Mouse (Mus musculus) monocyte, adult 2 months (primary cell): ENCODE results near the gene Hdc.
A peak's percentile ranks its signal among the peaks of the same experiment; 100 is the strongest.

Experiments
- DNase-seq, 2 experiments: peaks; one replicate each; pipeline ENCODE4 v3.0.0; 2022; ENCODE audit warnings: low spot score in 2 of 2, low read depth in 1 of 2

Hdc gene

DNA sequence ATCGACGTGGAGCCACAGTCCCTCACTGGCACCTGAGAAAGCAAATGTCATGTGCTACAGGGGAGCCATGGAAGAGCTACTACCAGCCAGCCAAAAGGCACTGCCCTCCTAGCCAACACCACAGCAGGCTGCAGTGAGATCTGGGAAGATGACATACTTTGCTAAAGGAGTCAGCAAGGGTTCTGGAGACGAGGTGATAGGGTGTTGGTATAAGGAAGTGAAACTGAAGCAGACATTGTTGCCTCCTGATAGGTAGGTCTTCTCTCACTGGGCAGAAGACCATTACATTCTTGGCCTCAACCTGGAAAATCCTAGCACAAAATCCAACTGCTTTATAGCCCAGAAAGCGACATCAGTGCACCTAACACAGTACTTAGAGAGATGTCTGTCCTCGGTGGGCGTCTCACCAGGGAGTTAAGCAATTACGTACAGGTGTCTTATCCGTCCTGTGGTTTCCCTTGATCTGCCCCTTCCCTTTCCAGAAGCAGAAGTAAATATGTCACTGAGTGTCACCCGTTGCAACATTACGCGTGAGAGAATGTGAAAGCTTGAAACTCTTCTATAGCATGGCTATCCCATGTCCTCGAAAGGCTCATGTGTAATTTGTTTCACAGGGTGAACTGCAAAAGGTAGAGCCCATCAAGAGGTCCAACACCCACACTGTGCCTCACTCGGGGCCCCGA lies 17.0 kb downstream of the Hdc start:
- peak; percentile 25 to 42 for DNase-seq

GRCm38 (mm10) chr2:126600533-126600932 lies 18.6 kb downstream of the Hdc start:
- peak; percentile 22 to 24 for DNase-seq

DNA sequence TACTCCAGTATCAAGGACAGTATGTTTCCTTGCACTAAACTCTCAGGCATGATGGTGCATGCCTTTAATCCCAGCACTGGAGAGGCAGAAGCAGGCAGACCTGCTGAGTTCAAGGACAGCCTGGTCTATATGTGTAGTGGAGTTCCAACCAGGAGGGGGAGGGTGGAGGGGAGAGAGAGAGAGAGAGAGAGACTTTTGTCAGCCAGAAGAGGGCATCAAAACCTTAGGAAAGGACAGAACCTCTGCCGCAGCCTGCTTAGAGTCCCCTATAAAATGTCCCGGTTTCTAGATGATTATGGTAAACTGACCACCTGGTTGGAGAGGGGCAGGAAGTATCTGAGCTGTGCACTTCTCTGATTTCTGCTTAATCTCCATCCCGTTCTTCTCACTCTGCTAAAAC lies 20.1 kb downstream of the Hdc start:
- DNase-seq = no peak

GRCm38 (mm10) chr2:126598359-126598758 lies 20.7 kb downstream of the Hdc start:
- no peak for DNase-seq

DNA sequence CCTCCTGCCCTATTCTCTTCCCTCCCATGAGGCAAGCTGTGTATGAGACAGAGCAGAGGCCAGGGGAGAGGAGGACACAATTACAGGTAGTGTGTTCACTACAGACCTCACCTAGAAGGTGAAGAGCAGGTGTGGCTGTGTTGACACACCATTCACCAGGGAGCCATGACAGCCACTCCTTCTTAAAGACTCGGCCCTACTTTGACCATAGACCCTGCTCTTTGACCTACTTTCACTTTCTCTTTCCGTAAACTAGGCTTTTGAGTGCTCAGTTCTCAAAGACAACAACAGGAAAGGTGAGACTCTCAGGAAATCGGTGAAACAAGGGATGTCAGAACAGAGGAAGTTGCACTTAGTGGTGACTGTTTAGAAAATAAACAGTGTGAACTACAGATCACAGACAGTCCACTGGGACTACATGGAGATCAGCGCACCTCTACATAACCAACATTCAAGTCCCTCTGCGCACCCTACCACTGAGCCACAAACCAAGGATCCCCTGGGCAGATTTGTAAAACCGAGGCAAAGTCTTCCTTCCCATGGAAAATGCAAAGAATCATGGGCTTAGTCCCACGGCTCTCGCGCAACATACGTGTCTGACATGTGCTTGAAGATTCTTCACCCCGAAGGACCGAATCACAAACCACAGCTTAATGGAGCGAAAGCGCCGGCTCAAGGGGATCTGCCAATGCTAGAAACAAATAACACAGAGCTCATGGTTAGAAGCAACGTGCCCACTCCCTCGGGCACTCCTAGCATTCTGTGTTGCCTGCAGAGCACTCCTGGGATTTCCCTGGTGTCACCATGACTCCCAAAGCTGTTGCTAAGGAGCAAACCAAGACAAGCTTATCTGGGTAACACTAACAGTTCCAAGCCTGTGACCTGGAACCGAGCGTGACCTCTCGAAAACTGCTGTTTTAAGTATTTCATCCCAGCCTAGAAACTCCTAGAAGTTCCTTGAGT lies 21.5 kb downstream of the Hdc start:
- no peak for DNase-seq

GRCm38 (mm10) chr2:126596347-126597072 lies 22.6 kb downstream of the Hdc start:
- no peak for DNase-seq

DNA sequence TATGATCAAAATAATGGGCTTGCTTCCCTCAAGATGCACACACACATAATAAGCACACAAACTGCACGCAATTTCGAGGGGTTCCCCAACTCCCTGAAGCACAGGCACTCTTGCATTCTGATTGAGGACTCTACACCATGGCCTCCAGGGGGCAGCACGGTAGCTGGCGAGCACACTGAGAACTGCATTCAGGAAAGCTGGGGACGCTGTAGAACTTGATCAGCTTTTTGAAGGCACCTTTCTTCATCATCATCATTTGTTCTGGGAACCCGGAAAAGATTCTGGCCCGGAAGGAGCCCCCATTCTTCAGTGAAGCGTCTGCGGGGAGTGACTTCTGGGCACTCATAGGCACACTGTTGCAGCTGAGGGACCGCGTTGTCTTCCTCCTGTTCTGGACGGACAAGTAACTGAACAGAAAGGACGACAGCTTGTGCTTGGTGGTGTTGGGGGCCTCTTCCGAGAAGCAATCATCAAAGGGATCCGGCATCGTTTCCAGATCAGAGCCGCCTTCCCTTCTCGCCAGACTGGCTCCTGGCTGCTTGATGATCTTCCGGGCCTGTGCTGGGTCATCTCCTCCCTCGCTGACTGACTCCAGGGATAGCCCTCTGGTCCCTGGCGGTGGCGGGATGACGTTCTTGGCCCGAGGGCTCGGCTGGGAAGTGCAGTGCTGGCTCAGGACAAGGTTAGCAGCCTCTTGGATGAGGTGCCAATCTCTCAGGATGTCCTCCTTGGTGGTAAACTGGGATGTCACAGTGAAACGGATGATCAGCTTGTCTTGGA lies 25.1 kb downstream of the Hdc start:
- no peak for DNase-seq

- no peak for DNase-seq
Observed at GRCm38 (mm10) chr2:126591304-126591703, 27.8 kb downstream of the Hdc start.

DNA sequence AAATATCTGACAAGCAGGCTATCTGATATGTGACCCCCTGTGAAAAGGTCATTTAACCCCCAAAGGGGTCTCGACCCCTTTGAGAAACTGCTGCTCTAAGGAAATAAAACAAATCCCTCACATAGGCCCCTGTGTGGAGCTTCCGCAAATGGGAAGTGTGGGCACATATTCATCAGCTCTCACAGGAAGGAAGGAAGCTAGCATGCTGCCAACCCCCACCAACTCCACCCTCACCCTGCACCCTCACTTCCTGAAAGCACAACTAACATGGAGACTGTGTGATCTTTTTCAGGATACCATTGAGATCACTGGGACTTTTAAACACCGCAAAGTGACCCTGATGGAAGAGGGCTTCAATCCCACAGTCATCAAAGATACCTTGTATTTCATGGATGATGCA lies 31.6 kb downstream of the Hdc start:
- DNase-seq = no peak

DNA sequence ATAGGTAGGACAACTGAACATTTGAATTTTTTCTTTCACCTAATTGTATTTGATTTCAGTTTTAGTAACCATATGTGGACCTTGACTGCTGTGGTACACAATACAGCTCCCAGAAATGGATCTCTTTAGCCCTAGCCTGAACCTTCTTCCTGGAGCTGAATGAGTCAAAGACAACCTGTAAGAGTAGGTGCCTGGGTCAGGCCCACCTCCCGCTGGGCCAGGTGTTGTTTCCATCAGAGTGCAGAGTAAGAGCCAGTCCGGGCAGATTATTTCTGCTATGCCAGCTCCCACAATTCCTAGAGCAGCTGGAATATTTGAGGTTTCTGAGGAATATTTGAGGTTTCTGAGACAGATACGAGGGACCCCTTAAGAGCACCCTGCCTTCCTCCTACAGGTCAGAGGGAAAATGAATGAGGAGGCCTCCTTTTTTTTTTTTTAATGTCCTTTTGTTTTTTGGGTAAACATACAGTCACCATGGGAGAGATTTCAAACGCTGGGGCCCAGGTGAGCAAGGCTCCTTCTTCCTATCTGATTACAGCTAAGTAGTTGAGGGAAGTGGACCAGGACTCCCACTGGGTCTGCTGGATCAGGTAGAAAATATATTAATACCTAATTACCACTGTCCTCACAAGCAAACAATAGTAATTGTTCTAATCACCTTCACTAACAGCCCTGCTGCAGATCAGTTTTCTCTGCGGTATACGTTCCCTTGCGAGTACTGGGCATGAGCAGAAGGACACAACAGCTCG lies 34.3 kb downstream of the Hdc start:
- DNase-seq = no peak

DNA sequence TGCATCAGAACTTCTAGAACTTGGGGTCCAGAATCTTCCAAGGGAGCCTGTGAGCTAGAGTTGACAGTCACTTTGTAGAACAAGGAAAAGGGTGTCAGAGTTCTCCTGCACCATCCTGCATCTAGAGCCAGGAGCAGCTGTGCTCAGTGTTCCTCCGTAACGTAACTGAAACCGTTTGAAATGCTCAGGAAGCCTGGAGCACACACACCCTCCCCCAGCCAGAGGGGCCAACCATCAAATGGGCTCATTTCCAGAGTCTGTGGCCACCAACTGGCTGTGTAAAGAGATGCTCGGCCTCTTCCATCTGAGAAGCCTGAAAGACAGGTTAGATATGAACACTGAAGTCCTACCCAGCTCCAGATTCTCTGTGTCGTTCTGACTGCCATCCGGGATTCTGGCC lies 35.1 kb downstream of the Hdc start:
- no peak for DNase-seq

- no peak for DNase-seq
Observed at GRCm38 (mm10) chr2:126579282-126579681, 39.8 kb downstream of the Hdc start.

GRCm38 (mm10) chr2:126577362-126577761 lies 41.7 kb downstream of the Hdc start:
- no peak for DNase-seq

DNA sequence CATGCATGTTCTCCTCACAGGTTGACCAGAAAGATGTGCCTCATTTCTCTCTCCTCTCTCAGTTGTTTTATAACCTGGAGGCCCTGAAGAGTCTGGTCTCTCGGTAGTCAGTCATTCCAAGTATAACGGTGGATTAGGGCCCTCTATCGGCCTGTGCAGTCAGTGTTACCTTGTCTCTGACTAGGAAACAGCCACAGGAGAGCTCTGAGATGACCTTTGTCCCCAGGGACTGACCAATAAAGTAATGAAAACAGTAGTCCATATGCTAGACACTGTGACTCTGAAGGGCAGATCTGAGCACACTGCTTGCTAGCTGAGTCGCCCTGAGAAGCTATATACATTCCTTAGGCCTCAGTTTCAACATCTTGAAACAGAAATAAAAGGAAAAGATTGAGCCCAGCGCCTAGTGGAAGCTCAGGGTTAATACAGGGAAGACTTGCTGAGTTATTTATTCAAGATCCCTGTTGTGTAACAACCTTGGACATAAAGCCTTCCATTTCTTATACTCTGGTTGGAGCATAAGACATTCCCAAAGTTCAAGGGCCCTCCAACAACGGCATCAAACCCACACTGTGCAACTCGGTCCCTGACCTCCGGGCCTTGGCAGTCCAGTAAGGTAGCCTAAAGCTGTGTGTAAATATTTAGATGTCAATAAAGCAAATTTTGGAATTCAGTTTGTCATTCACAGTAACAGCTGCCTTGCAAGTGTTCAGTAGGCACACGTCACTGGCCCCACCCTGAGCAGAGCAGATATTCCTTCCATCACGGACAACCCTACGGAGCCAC lies 43.5 kb downstream of the Hdc start:
- DNase-seq = no peak

DNA sequence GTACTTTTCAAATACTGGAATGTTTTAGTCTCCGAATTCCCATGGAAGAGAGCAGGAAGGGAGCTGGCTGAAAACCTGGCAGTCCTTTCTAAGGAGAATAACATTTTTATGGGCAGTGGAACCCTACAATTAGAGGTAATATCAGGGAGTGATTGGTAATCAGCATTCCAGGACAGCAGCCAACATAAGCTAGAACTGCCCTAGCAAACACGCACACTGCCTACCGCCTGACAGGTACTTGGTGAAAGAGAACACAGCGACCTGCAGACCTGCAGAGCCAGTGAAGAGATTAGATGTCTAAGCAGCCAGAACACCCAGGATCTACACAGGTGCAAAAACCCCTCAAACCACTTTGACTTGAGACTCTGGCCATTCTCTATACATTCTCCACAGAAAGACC lies 46.4 kb downstream of the Hdc start:
- DNase-seq = no peak

DNA sequence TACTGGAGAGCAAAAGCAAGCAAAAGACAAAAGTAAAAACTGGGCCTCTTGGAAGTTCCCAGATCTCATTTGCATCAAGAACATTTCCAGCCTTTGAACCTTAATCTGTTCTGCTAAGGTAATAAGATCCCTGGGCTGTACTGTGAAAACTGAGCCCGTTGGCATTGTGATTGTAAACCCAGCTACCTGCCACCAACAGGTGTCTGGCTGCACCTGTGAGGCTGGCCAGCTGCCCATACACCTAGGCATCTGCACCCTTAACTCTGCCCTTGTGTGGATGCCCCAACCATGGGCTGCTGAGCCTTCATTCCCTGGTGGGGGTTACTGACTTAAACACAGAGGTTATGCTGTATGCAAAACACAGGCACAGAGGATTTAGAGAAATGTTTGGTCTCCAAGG lies 46.9 kb downstream of the Hdc start:
- DNase-seq = no peak

GRCm38 (mm10) chr2:126563411-126564105 lies 55.5 kb downstream of the Hdc start:
- DNase-seq = no peak

DNA sequence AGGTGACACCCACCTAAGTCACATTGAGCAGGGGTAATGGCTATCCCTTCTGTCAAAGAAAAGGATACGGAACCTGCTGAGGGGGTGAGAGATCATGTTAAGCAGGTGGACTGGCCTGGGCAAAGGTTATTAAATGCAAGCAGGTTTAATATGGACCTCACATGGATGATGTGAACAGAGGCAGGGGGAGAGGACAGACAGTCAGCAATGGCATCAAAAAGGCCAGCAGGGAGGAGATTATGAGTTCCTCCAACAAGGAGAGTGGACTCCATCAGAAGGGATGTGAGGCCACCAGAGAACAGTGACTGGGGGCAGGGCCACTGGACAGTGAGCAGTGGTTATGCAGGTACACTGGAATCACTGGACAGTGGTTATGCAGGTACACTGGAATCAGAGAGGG lies 59.0 kb downstream of the Hdc start:
- no peak for DNase-seq

DNA sequence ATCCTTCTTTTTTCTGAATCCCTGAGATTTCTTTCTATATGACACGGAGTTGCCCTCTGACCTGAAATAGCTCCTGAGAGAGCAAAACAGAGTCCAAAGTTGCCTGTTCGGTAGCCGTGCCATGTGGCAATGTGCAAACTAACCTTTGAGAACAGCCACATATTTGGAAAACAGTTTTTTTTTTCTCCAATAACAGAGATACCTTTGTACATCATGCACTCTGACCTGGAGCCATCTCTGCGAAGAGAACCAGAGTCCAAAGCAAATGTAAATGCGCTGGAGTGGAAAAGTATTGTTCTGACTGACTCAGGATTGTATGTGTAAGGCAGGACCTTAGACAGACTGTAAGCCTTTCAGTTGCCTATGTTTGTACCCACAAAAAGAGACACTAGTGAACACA lies 63.6 kb downstream of the Hdc start:
- DNase-seq = no peak
